Mouse (Mus musculus): ENCODE measurements at regions not wholly inside any gene's neighbourhood (a gene's known extent, or its start where the extent isn't known, plus 50 kb on each side); places are given as distances from the start of the nearest gene placed in this dataset.

- no peak for TF ChIP-seq POLR2A (IDR thresholded peaks at IDR 0.05; ENCODE audit: borderline replicate concordance, insufficient read depth, low read length)
- no peak for TF ChIP-seq CTCF (IDR thresholded peaks at IDR 0.05; ENCODE audit: borderline replicate concordance, insufficient read depth, low read depth, low read length)
Observed at GRCm38 (mm10) chr13:29136231-29136630, 182.7 kb upstream of the Sox4 start.
